Mouse (Mus musculus) cerebellum, postnatal 25 days (tissue): ENCODE measurements around the gene Zfp367.

ENCODE experiments used
- DNase-seq, 2 experiments: peaks; one replicate each; pipeline ENCODE4 v3.0.0; 2021; ENCODE audit warnings: mixed read lengths in 2 of 2

The Zfp367 gene

GRCm38 (mm10) chr13:64089130-64089529, 63.9 kb downstream of the Zfp367 start, which contains the start of gene Hsd17b3:
Gene Hsd17b3, minus strand, starts transcription at chr13:64089230.
- no peak for DNase-seq

- DNase-seq = no peak
Measured at GRCm38 (mm10) chr13:64088057-64088456, 64.9 kb downstream of the Zfp367 start.

- DNase-seq = no peak
Measured at GRCm38 (mm10) chr13:64086036-64086435, 67.0 kb downstream of the Zfp367 start.

GRCm38 (mm10) chr13:64083331-64083730, 69.7 kb downstream of the Zfp367 start:
- no peak for DNase-seq
